Mouse (Mus musculus) cortical plate, adult 2 months (tissue): ENCODE results near the gene Tmem108.

Experiments used
- CTCF ChIP-seq: fragments of 200-500 bp; IDR thresholded peaks from 2 replicates; pipeline ENCODE4 v1.5.1; 2011; ENCODE audit warnings: mild to moderate bottlenecking, control low read depth, low read length; ENCODE audit not compliant: insufficient read depth; ENCODE audit errors: extremely low read depth
- POLR2A ChIP-seq: fragments of 200-500 bp; IDR thresholded peaks from 2 replicates; pipeline ENCODE4 v1.6.1; 2011; ENCODE audit warnings: mild to moderate bottlenecking, low read length, control low read depth; ENCODE audit not compliant: insufficient read depth; ENCODE audit errors: extremely low read depth

GRCm38 (mm10) chr9:103681741-103682330 lies 79.8 kb downstream of the Tmem108 start:
- TF ChIP-seq CTCF (no peak), POLR2A (no peak)
